Mouse (Mus musculus) thymus, adult 18-20 months (tissue): ENCODE measurements around the gene Axl.
A peak's percentile ranks its signal among the peaks of the same experiment; 100 is the strongest.
"Not testable (repeated sequence)": the region's sequence is repeated elsewhere in the genome, so short reads cannot be mapped to it uniquely, and the experiment has no call there.

ENCODE experiments used
- DNase-seq, 2 experiments: peaks; one replicate each; pipeline ENCODE4 v3.0.0; 2022; ENCODE audit warnings: mixed read lengths in 2 of 2

The Axl gene

GRCm38 (mm10) chr7:25753076-25753475, 35.4 kb downstream of the Axl start:
- DNase-seq = no peak

- DNase-seq = no peak
Measured at GRCm38 (mm10) chr7:25746844-25747243, 41.7 kb downstream of the Axl start.

GRCm38 (mm10) chr7:25738277-25738676, 50.2 kb downstream of the Axl start:
- no peak for DNase-seq

- no peak for DNase-seq
Measured at GRCm38 (mm10) chr7:25736920-25737319, 51.6 kb downstream of the Axl start.

GRCm38 (mm10) chr7:25734991-25735390, 53.5 kb downstream of the Axl start:
- DNase-seq = no peak

- no peak for DNase-seq
Measured at GRCm38 (mm10) chr7:25731294-25732055, 57.0 kb downstream of the Axl start.

GRCm38 (mm10) chr7:25729862-25730261, 58.6 kb downstream of the Axl start:
- DNase-seq = no peak

- no peak for DNase-seq
Measured at GRCm38 (mm10) chr7:25729396-25729795, 59.1 kb downstream of the Axl start.

- no peak for DNase-seq
Measured at GRCm38 (mm10) chr7:25727800-25728199, 60.7 kb downstream of the Axl start.

- DNase-seq = no peak
Measured at GRCm38 (mm10) chr7:25725886-25726285, 62.6 kb downstream of the Axl start.

- not testable (repeated sequence) for DNase-seq
Measured at GRCm38 (mm10) chr7:25721776-25722175, 66.7 kb downstream of the Axl start.

GRCm38 (mm10) chr7:25720760-25721159, 67.7 kb downstream of the Axl start:
- DNase-seq = no peak

GRCm38 (mm10) chr7:25719761-25720610, 68.5 kb downstream of the Axl start:
- DNase-seq = peak in 1 of 2 experiments; percentile 54

GRCm38 (mm10) chr7:25718788-25719417, 69.6 kb downstream of the Axl start, which contains the start of gene Ccdc97:
Ccdc97 (minus strand) TSS chr7:25719088.
- peak; percentile 80 to 90 for DNase-seq

GRCm38 (mm10) chr7:25717478-25717877, 71.0 kb downstream of the Axl start:
- DNase-seq = no peak

- no peak for DNase-seq
Measured at GRCm38 (mm10) chr7:25715731-25716271, 72.7 kb downstream of the Axl start.

- DNase-seq = no peak
Measured at GRCm38 (mm10) chr7:25714581-25714980, 73.9 kb downstream of the Axl start.

GRCm38 (mm10) chr7:25712801-25713200, 75.7 kb downstream of the Axl start:
- DNase-seq = no peak

GRCm38 (mm10) chr7:25711731-25712197, 76.7 kb downstream of the Axl start:
- no peak for DNase-seq

- no peak for DNase-seq
Measured at GRCm38 (mm10) chr7:25711165-25711564, 77.3 kb downstream of the Axl start.

GRCm38 (mm10) chr7:25710519-25711130, 77.9 kb downstream of the Axl start:
- no peak for DNase-seq

GRCm38 (mm10) chr7:25709961-25710360, 78.5 kb downstream of the Axl start:
- no peak for DNase-seq
